Mouse (Mus musculus) hindbrain, embryonic 16.5 days (tissue): ENCODE data around the gene Cd274. TPM values are rescaled to one million over a fixed set of nuclear protein-coding genes. Genes with fewer than 3 reads are reported as not detected.
A peak's percentile ranks its signal among the peaks of the same experiment; 100 is the strongest.

Source experiments
- ATAC-seq: fragments of 200-750 bp; cut with Nextera tagmentation; 2 replicates; pipeline ENCODE4 v1.8.0; 2017; ENCODE audit warnings: moderate TSS enrichment, moderate library complexity
- H3K27ac ChIP-seq: fragments of 300-500 bp; sonication (generic); 2 replicates; pipeline ENCODE4 v1.5.1; 2014; ENCODE audit warnings: low read depth, mild to moderate bottlenecking, control low read depth, low read length, moderate library complexity
- H3K27me3 ChIP-seq: fragments of 300-500 bp; sonication (generic); replicated peaks from 2 replicates; pipeline ENCODE4 v1.6.1; 2014; ENCODE audit warnings: low read length; ENCODE audit not compliant: control insufficient read depth, insufficient read depth
- H3K36me3 ChIP-seq: fragments of 300-500 bp; sonication (generic); 2 replicates; pipeline ENCODE4 v1.6.1; 2014; ENCODE audit warnings: mild to moderate bottlenecking, low read length, moderate library complexity, mixed read lengths; ENCODE audit not compliant: control insufficient read depth, insufficient read depth
- H3K4me1 ChIP-seq: fragments of 300-500 bp; sonication (generic); 2 replicates; pipeline ENCODE4 v1.6.1; 2014; ENCODE audit warnings: low read depth, low read length; ENCODE audit not compliant: control insufficient read depth, insufficient read depth
- H3K4me2 ChIP-seq: fragments of 300-500 bp; sonication (generic); 2 replicates; pipeline ENCODE4 v1.6.1; 2014; ENCODE audit warnings: mild to moderate bottlenecking, low read length, control low read depth, moderate library complexity
- H3K4me3 ChIP-seq: fragments of 300-500 bp; sonication (generic); 2 replicates; pipeline ENCODE4 v1.5.1; 2014; ENCODE audit warnings: mild to moderate bottlenecking, low read length, control low read depth, moderate library complexity
- H3K9ac ChIP-seq: fragments of 300-500 bp; sonication (generic); 2 replicates; pipeline ENCODE4 v1.6.1; 2014; ENCODE audit warnings: low read depth, mild to moderate bottlenecking, control low read depth, low read length, moderate library complexity
- H3K9me3 ChIP-seq: fragments of 300-500 bp; sonication (generic); 2 replicates; pipeline ENCODE4 v1.6.1; 2014; ENCODE audit warnings: mild to moderate bottlenecking, low read length, moderate library complexity; ENCODE audit not compliant: control insufficient read depth
- WGBS: fragments of 180-500 bp; shearing (Covaris S2); extraction: QIAGEN DNeasy Blood & Tissue Kit; methylation state at CpG from one replicate; pipeline ENCODE4 v1.1.7; 2014; 5-methylcytosine and 5-hydroxymethylcytosine counted together
- polyA plus RNA-seq: library from polyadenylated mRNA; unstranded; fragments of >200 nt; fragmentation: Nextera tagmentation; extraction: Ambion mirVana; gene quantifications from 2 replicates; pipeline ENCODE4 v1.2.1, GENCODE M21; 2015

The Cd274 gene
- 0.56 and 0.76 TPM in 2 replicates for polyA plus RNA-seq

DNA sequence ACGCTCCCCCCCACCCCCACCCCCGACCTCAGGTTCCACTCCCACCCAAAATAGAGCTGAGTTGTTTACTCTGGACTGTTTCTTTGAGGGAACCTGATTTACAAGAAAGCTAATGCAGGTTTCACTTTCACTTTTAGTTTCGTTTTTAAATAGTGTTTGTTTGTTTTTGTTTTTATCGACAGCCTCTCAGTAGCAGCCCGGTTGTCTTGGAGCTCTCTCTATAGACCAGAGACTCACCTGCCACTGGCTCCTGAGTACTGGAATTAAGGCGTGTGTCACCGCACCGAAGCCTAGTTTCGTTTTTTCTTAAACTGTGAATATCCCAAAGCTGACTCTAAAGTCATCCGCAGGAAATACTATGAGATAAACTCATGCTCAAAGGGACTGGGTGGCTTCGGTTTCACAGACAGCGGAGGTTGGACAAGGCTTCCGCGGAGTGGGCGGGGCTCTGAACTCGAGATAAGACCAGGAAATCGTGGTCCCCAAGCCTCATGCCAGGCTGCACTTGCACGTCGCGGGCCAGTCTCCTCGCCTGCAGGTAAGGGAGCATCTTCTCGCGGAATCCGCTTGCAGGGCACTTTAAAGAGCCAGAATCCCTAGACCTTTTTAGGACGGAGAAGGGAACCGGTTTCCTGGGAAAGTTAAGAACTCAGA, at the start of gene Cd274, which contains the start of gene Plgrkt:
TSS of gene Cd274 (plus strand) at position 487 of the 654 bp plus-strand sequence.
TSS of gene Plgrkt (minus strand) at position 422 of the 654 bp plus-strand sequence.
- peak within 1 kb of the TSS; percentile 53 for H3K4me3 ChIP-seq
- H3K9me3 ChIP-seq, result no peaks in the 10 kb centered on the region
- H3K4me2 ChIP-seq, result peak within 1 kb of the TSS; percentile 97
- H3K27me3 ChIP-seq, result no peaks in the 10 kb centered on the region
- no peak within 1 kb of the TSS for H3K27ac ChIP-seq
- no peaks in the 10 kb centered on the region for H3K36me3 ChIP-seq
- 5% methylated on average over 26 of the region's 26 CpGs for WGBS
- ATAC-seq, result 0 out of 2 replicates have a peak, but pooled peaks have one; percentile 56
- H3K4me1 ChIP-seq, result peaks cover 11% of the 10 kb centered on the region
- peak within 1 kb of the TSS; percentile 64 for H3K9ac ChIP-seq

DNA sequence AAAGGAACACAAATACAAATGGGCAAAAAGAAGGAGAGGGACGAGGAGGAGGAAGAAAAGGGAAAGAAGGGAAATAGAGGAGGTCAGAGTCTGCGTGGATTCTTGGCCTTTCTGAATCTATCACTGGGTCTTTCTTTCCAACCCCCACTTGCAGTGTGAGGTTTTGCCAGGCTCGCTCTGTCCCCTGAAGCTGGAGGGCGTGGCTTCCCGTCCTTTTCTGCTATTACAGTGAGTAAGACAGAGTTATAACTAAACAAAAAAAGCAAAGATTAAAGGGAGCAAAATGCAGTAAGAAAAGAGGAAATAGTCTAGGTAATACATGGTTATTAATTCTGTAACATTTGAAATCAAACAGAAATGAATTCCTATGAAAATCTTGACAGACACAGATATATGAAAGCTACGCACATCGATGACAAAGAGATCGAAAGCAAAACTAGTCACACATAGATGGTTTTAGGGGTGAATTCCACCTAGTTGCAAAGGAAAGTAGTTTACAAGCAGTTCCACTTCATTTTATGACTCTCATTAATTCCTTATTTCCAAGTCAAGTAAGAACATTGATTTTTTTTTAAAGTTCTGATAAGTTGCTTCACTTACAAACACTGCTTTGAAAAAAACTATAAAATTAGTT, 43.7 kb upstream of the Cd274 start:
- Histone ChIP-seq H3K36me3 (no peaks in the 10 kb centered on the region), H3K27ac (no peak overlapping the region), H3K27me3 (no peaks in the 10 kb centered on the region), H3K4me3 (no peak overlapping the region), H3K4me2 (no peak overlapping the region), H3K4me1 (peaks cover 5% of the 10 kb centered on the region), H3K9ac (no peak overlapping the region), H3K9me3 (no peaks in the 10 kb centered on the region)
- WGBS, result 81% methylated on average over 8 of the region's 8 CpGs
- ATAC-seq, result no peak

DNA sequence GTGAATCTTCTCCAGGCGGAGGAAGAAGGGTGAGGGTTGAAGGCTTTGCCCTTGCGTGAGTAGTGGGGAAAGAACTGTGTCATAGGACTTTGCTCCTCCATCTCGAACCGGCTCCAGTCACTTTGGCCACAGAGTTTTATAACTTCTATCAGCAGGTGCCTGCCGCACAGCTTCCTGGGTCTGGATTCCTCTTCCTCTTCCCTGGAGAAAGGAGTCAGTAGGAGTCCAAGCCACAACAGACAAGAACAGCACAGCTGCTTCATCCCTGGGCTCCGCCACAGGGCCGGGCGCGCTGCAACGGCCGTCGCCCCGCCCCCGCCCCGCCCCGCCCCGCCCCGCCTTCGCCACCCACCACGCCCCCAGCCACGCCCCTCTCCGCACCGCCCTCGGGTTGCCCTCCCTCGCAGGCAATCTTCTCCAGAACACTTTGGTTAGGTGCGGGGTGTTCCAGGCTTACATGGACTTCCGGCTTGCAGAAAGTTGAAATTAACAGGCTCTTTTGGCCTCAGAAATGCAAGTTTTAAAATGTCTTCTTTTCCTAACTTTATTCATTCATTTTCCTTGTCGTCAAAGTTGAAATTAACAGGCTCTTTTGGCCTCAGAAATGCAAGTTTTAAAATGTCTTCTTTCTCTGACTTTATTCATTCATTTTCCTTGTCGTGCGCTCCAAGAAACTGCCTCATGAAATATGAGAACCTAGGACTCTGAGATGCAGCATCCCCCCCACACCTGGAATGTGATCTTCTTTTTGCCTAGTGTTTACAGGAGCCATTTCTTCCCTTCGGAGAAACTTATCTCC, 42.0 kb upstream of the Cd274 start, which contains the start of gene Insl6:
TSS of gene Insl6 (minus strand) at position 304 of the 799 bp plus-strand sequence.
- no peak within 1 kb of the TSS for H3K27ac ChIP-seq
- peak within 1 kb of the TSS; percentile 77 for H3K4me2 ChIP-seq
- peaks cover 5% of the 10 kb centered on the region for H3K4me1 ChIP-seq
- no peaks in the 10 kb centered on the region for H3K36me3 ChIP-seq
- H3K4me3 ChIP-seq, result peak within 1 kb of the TSS; percentile 40
- peak; percentile 91 for ATAC-seq
- H3K9me3 ChIP-seq, result no peaks in the 10 kb centered on the region
- H3K27me3 ChIP-seq, result no peaks in the 10 kb centered on the region
- 9% methylated on average over 18 of the region's 31 CpGs for WGBS
- H3K9ac ChIP-seq, result peak within 1 kb of the TSS; percentile 22; the same call in 1 of the 2 replicates

DNA sequence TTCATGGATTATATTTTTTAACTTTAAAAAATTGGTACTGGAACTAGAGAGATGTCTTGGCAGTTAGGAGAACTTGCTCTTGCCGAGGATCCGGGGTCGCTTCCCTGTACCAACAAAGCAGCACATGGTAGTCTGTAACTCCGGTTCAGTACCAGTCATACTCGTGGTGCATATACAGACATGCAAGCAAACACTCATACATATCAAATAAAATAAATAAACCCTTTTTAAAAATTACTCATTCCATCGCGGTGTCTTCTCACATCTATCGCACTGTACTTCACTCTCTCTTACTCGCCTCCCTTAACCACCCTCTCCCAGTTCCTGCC, 41.4 kb upstream of the Cd274 start:
- no peak for ATAC-seq
- no peaks in the 10 kb centered on the region for H3K9me3 ChIP-seq
- peak overlapping the region; percentile 77 for H3K4me2 ChIP-seq
- H3K9ac ChIP-seq, result no peak overlapping the region
- H3K27ac ChIP-seq, result no peak overlapping the region
- peaks cover 5% of the 10 kb centered on the region for H3K4me1 ChIP-seq
- no peaks in the 10 kb centered on the region for H3K27me3 ChIP-seq
- H3K36me3 ChIP-seq, result no peaks in the 10 kb centered on the region
- WGBS, result 70% methylated on average over 9 of the region's 9 CpGs
- H3K4me3 ChIP-seq, result no peak overlapping the region

DNA sequence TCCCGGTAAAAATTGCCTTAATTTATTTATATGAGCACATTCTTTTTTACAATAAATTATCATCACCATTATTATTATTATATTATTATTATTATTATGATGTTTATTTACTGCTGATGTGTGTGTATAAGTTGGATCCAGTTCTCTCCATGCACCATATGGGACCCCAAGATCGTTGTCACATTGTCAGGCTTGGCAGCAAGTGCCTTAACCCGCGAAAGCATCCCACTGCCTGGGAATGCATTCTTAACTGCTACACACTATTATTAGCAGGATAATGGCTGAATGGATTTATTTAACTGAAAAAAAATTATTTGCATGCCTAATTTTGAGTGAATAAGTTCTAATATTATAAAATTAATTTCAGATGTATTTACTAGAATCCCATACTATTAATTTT, 40.9 kb upstream of the Cd274 start:
- Histone ChIP-seq H3K27ac (no peak overlapping the region), H3K4me3 (no peak overlapping the region), H3K27me3 (no peaks in the 10 kb centered on the region), H3K4me2 (no peak overlapping the region), H3K36me3 (no peaks in the 10 kb centered on the region), H3K9me3 (no peaks in the 10 kb centered on the region), H3K9ac (no peak overlapping the region), H3K4me1 (peaks cover 5% of the 10 kb centered on the region)
- no peak for ATAC-seq
- 79% methylated on average over 4 of the region's 4 CpGs for WGBS

DNA sequence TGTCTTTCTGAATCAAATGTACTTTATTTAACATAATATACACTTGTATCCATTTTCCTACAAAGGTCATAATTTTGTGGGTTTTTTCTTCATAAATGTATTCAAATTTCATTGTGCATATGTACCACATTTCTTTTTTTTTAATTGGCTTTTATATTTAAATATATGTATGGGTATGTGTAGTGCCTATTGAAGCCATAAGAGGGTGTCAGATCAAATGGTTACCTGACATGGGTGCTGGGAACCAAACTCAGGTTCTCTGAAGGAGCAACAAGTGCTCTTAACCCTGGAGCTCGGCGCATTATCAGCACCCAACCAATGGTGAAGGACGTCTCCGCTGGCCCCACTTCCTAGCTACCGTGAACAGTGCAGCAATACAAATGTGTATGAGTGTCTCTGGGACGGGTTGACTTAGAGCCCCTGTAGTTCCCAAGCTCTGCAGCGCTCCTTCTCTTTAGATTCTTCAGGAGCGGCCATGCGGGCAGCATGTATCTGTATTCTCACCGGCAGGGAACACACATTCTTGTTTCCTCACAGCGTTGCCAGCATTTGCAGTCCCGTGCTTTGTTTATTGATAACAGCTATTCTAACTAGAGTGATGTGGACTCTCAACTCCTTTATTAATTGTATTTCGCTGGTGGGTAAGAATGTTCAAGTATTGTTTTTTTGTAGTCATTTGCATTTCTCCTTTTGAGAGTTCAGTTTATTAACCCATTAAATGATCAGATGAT, 40.3 kb upstream of the Cd274 start:
- Histone ChIP-seq H3K4me3 (no peak overlapping the region), H3K9me3 (no peaks in the 10 kb centered on the region), H3K27ac (no peak overlapping the region), H3K36me3 (no peaks in the 10 kb centered on the region), H3K4me1 (peaks cover 5% of the 10 kb centered on the region), H3K9ac (no peak overlapping the region), H3K4me2 (no peak overlapping the region), H3K27me3 (no peaks in the 10 kb centered on the region)
- 69% methylated on average over 13 of the region's 13 CpGs for WGBS
- no peak for ATAC-seq

DNA sequence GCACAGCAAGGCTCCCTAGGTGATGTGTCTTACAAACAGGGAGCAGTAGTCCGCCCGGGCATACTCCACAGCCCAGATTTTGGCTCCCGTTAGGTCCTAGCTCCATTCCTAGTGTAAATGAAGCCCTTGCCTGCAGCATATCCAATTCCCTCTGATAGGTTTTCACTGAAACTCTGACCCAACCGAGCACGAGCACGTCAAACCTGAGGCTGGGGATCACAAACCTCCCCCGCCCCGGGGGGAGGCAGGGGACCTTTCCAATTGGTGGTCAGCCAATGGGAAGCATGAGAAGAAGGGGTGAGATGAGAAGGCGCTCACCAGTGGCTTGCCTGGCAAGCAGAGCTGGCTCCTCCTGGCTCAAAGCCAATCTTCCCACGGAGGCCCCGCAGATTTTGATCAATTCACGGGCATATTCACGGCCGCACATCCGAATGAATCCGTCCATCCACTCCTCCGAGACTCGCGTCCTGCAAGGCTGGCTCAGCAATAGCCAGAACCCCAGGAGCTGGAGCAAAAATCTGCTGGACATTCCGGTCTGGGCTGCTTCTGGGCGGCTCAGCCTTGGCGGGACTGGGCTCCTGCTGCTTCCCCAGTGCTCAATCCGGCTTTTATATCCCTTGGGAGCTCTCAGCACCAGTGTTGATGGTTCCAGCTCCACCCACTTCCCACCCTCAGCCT, 33.0 kb upstream of the Cd274 start, which contains the start of gene Rln1:
TSS of gene Rln1 (minus strand) at position 603 of the 678 bp plus-strand sequence.
- H3K9ac ChIP-seq, result peak within 1 kb of the TSS; percentile 77
- peaks cover 6% of the 10 kb centered on the region; the same call in 1 of the 2 replicates for H3K4me1 ChIP-seq
- peak within 1 kb of the TSS; percentile 92 for H3K4me2 ChIP-seq
- H3K27ac ChIP-seq, result peak within 1 kb of the TSS; percentile 24; the same call in 1 of the 2 replicates
- no peaks in the 10 kb centered on the region for H3K36me3 ChIP-seq
- H3K4me3 ChIP-seq, result peak within 1 kb of the TSS; percentile 53
- WGBS, result 1% methylated on average over 23 of the region's 23 CpGs
- H3K27me3 ChIP-seq, result 0 out of 2 replicates have a peak, but pooled peaks cover 2% of the 10 kb centered on the region
- ATAC-seq, result peak; percentile 83
- H3K9me3 ChIP-seq, result no peaks in the 10 kb centered on the region

DNA sequence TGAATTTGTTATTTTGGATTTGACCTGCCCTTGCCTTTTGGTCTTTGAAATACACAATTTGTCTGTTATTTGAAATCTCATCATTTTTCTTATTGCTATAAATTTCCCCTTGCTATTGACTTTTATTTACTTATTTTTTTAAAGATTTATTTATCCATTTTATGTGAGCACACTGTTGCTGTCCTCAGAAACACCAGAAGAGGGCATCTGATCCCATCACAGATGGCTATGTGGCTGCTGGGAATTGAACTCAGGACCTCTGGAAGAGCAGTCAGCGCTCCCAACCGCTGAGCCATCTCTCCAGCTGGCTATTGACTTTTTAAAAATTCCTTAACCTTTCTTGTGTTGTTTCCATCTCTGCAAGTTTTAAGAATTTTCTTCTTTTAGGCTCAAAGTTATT, 30.6 kb upstream of the Cd274 start:
- Histone ChIP-seq H3K4me1 (peaks cover 6% of the 10 kb centered on the region; the same call in 1 of the 2 replicates), H3K9ac (no peak overlapping the region), H3K27ac (no peak overlapping the region), H3K4me2 (no peak overlapping the region), H3K9me3 (no peaks in the 10 kb centered on the region), H3K4me3 (no peak overlapping the region), H3K36me3 (no peaks in the 10 kb centered on the region), H3K27me3 (0 out of 2 replicates have a peak, but pooled peaks cover 2% of the 10 kb centered on the region)
- 81% methylated on average over 2 of the region's 2 CpGs for WGBS
- no peak for ATAC-seq
